Mouse (Mus musculus): ENCODE measurements around the gene Adora2a. TPM values are rescaled to one million over a fixed set of nuclear protein-coding genes. Genes with fewer than 3 reads are reported as not detected.
"Not testable (repeated sequence)": the region's sequence is repeated elsewhere in the genome, so short reads cannot be mapped to it uniquely, and the experiment has no call there.

The Adora2a gene
- total and polyA plus RNA-seq, 3 experiments, result 7.1 to 14.3 (median 7.2) TPM

GRCm38 (mm10) chr10:75288579-75288978 is 28.1 kb upstream of the Adora2a start:
- peak in 1 of 2 experiments; percentile 36 for DNase-seq
- no peak overlapping the region for H3K9ac ChIP-seq (ENCODE audit: low read depth, low read length)
- no peaks in the 10 kb centered on the region for H3K79me2 ChIP-seq (replicated peaks; ENCODE audit: control insufficient read depth, insufficient read depth, low read length)
- intact Hi-C loops (cut with DNase I), result no loop called here
- no peak overlapping the region for H3K4me3 ChIP-seq
- no peak for TF ChIP-seq CTCF (IDR thresholded peaks at IDR 0.05)
- no peak for TF ChIP-seq POLR2A (IDR thresholded peaks at IDR 0.05; ENCODE audit: insufficient read depth, low read depth, low read length)
- no peak for TF ChIP-seq EP300 (IDR thresholded peaks at IDR 0.05; ENCODE audit: insufficient read depth, low read depth, low read length)
- 56% methylated on average over 7 of the region's 7 CpGs for WGBS
- H3K36me3 ChIP-seq (ENCODE audit: control insufficient read depth, insufficient read depth, low read length), result peaks cover 3% of the 10 kb centered on the region; the same call in 1 of the 2 replicates
- H3K27ac ChIP-seq, result peak overlapping the region; percentile 7; the same call in 1 of the 2 replicates
- peaks cover 9% of the 10 kb centered on the region for H3K4me1 ChIP-seq (ENCODE audit: control insufficient read depth, insufficient read depth, low read length)
- H3K27me3 ChIP-seq (ENCODE audit: control insufficient read depth, insufficient read depth, low read length), result no peaks in the 10 kb centered on the region

DNA sequence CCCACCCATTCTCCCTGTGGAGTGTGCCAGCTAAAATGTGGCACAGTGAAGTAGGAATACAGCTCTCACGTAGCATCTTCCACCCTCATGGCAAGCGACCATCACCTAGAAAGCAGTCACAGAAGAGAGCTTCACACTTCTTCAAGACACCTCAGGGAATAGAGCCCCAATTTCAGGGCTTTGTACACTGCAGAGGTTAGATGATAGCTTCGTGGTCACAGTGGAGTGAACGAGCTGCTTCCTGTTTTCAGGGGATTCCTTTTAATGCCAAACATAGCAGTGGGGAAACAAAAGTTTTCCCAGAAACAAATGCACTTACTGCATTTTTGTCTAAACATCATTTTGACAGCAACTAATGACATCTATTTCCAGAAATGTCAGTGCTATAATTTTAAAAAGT is 27.3 kb upstream of the Adora2a start:
- Histone ChIP-seq H3K27ac (peak overlapping the region; percentile 7; the same call in 1 of the 2 replicates), H3K79me2 (replicated peaks; ENCODE audit: control insufficient read depth, insufficient read depth, low read length) (no peaks in the 10 kb centered on the region), H3K4me1 (ENCODE audit: control insufficient read depth, insufficient read depth, low read length) (peaks cover 12% of the 10 kb centered on the region), H3K36me3 (ENCODE audit: control insufficient read depth, insufficient read depth, low read length) (peaks cover 5% of the 10 kb centered on the region), H3K27me3 (ENCODE audit: control insufficient read depth, insufficient read depth, low read length) (no peaks in the 10 kb centered on the region), H3K9ac (ENCODE audit: low read depth, low read length) (no peak overlapping the region), H3K4me3 (no peak overlapping the region)
- WGBS, result 36% methylated on average over 4 of the region's 4 CpGs
- no peak for DNase-seq
- no peak for TF ChIP-seq CTCF (IDR thresholded peaks at IDR 0.05)
- no peak for TF ChIP-seq EP300 (IDR thresholded peaks at IDR 0.05; ENCODE audit: insufficient read depth, low read depth, low read length)
- TF ChIP-seq POLR2A (IDR thresholded peaks at IDR 0.05; ENCODE audit: insufficient read depth, low read depth, low read length), result no peak
- intact Hi-C loops (cut with DNase I), result no loop called here

GRCm38 (mm10) chr10:75290650-75291049 is 26.0 kb upstream of the Adora2a start:
- DNase-seq, result no peak
- Histone ChIP-seq H3K27me3 (ENCODE audit: control insufficient read depth, insufficient read depth, low read length) (no peaks in the 10 kb centered on the region), H3K4me1 (ENCODE audit: control insufficient read depth, insufficient read depth, low read length) (peaks cover 16% of the 10 kb centered on the region), H3K79me2 (replicated peaks; ENCODE audit: control insufficient read depth, insufficient read depth, low read length) (no peaks in the 10 kb centered on the region), H3K4me3 (no peak overlapping the region), H3K9ac (ENCODE audit: low read depth, low read length) (no peak overlapping the region), H3K36me3 (ENCODE audit: control insufficient read depth, insufficient read depth, low read length) (peaks cover 8% of the 10 kb centered on the region), H3K27ac (peak overlapping the region; percentile 18; the same call in 1 of the 2 replicates)
- intact Hi-C loops (cut with DNase I), result no loop called here
- WGBS, result 84% methylated on average over 5 of the region's 5 CpGs
- no peak for TF ChIP-seq POLR2A (IDR thresholded peaks at IDR 0.05; ENCODE audit: insufficient read depth, low read depth, low read length)
- no peak for TF ChIP-seq EP300 (IDR thresholded peaks at IDR 0.05; ENCODE audit: insufficient read depth, low read depth, low read length)
- TF ChIP-seq CTCF (IDR thresholded peaks at IDR 0.05), result no peak

DNA sequence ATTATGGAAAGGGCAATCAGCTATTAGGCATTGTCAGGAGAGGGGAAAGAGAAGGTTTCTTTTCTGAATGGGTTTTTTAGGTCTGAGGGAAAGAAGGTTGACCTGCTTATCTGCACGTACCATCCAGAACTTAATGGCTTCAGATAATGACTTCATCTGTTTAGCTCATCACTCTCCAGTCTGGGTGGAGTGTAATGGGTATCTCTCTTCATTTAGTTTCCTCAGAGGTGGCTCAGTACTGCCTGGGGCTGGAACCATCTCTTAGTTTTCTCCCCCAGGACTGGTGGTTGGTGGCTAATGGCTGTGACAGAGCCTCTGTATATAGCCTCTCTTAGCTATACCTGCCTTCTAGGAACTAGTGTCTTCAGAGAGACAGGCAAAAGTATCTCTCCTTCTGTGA is 25.3 kb upstream of the Adora2a start:
- H3K9ac ChIP-seq (ENCODE audit: low read depth, low read length), result no peak overlapping the region
- no peaks in the 10 kb centered on the region for H3K27me3 ChIP-seq (ENCODE audit: control insufficient read depth, insufficient read depth, low read length)
- peaks cover 8% of the 10 kb centered on the region for H3K36me3 ChIP-seq (ENCODE audit: control insufficient read depth, insufficient read depth, low read length)
- peaks cover 16% of the 10 kb centered on the region for H3K4me1 ChIP-seq (ENCODE audit: control insufficient read depth, insufficient read depth, low read length)
- 61% methylated on average over 1 of the region's 1 CpGs for WGBS
- no peak overlapping the region for H3K4me3 ChIP-seq
- no peaks in the 10 kb centered on the region for H3K79me2 ChIP-seq (replicated peaks; ENCODE audit: control insufficient read depth, insufficient read depth, low read length)
- H3K27ac ChIP-seq, result no peak overlapping the region; the same call in 1 of the 2 replicates
- no peak for TF ChIP-seq POLR2A (IDR thresholded peaks at IDR 0.05; ENCODE audit: insufficient read depth, low read depth, low read length)
- TF ChIP-seq EP300 (IDR thresholded peaks at IDR 0.05; ENCODE audit: insufficient read depth, low read depth, low read length), result no peak
- TF ChIP-seq CTCF (IDR thresholded peaks at IDR 0.05), result no peak
- no peak for DNase-seq
- intact Hi-C loops (cut with DNase I), result no loop called here

DNA sequence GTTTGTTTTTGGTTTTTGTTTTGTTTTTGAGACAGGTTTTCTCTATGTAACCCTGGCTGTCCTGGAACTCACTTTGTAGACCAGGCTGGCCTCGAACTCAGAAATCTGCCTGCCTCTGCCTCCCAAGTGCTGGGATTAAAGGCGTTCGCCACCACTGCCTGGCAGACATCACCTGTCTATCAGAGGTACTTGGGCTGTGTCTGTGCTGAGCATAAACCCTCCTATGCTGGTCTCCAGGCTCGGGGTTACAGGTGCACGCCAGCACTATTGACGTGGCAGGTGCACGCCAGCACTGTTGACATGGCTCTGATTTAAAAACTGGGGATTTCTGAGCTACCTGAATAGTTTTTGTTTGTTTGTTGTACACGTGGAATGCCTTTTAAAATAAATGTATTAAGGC is 24.5 kb upstream of the Adora2a start:
- peaks cover 16% of the 10 kb centered on the region for H3K4me1 ChIP-seq (ENCODE audit: control insufficient read depth, insufficient read depth, low read length)
- H3K36me3 ChIP-seq (ENCODE audit: control insufficient read depth, insufficient read depth, low read length); H3K9ac ChIP-seq (ENCODE audit: low read depth, low read length); H3K27ac ChIP-seq; DNase-seq; H3K4me3 ChIP-seq; H3K79me2 ChIP-seq (replicated peaks; ENCODE audit: control insufficient read depth, insufficient read depth, low read length); intact Hi-C loops (cut with DNase I); H3K27me3 ChIP-seq (ENCODE audit: control insufficient read depth, insufficient read depth, low read length): not testable (repeated sequence)
- WGBS, result 95% methylated on average over 8 of the region's 8 CpGs

GRCm38 (mm10) chr10:75293288-75293687 is 23.4 kb upstream of the Adora2a start:
- Histone ChIP-seq H3K36me3 (ENCODE audit: control insufficient read depth, insufficient read depth, low read length) (peaks cover 6% of the 10 kb centered on the region), H3K27me3 (ENCODE audit: control insufficient read depth, insufficient read depth, low read length) (no peaks in the 10 kb centered on the region), H3K79me2 (replicated peaks; ENCODE audit: control insufficient read depth, insufficient read depth, low read length) (no peaks in the 10 kb centered on the region), H3K4me3 (no peak overlapping the region), H3K4me1 (ENCODE audit: control insufficient read depth, insufficient read depth, low read length) (peaks cover 16% of the 10 kb centered on the region), H3K27ac (no peak overlapping the region), H3K9ac (ENCODE audit: low read depth, low read length) (no peak overlapping the region)
- TF ChIP-seq EP300 (IDR thresholded peaks at IDR 0.05; ENCODE audit: insufficient read depth, low read depth, low read length) (no peak), CTCF (IDR thresholded peaks at IDR 0.05) (no peak), POLR2A (IDR thresholded peaks at IDR 0.05; ENCODE audit: insufficient read depth, low read depth, low read length) (no peak)
- 64% methylated on average over 3 of the region's 3 CpGs for WGBS
- DNase-seq, result no peak
- intact Hi-C loops (cut with DNase I), result no loop called here

All from heart, adult 2 months (tissue).